Mouse (Mus musculus) CH12.LX (cell line): ENCODE measurements around the gene Spag6. TPM values are rescaled to one million over a fixed set of nuclear protein-coding genes. Genes with fewer than 3 reads are reported as not detected.

Source experiments
- DNase-seq: peaks from one replicate; pipeline ENCODE4 v3.0.0-alpha.2; 2013; ENCODE audit errors: extremely low read depth
- H3K27ac ChIP-seq: 2 replicates; pipeline ENCODE4 v1.5.1; 2012; ENCODE audit warnings: low read depth, mild to moderate bottlenecking, control low read depth, moderate library complexity; ENCODE audit not compliant: insufficient read depth
- H3K27me3 ChIP-seq: replicated peaks from 2 replicates; pipeline ENCODE3; 2012; ENCODE audit warnings: inconsistent platforms
- H3K36me3 ChIP-seq, 2 experiments: replicated peaks in 1 of 2; 2 replicates each; pipeline versions ENCODE3 to v1.6.1; 2012; ENCODE audit warnings: inconsistent platforms in 1 of 2, low read length in 1 of 2, mild to moderate bottlenecking in 1 of 2, mixed read lengths in 1 of 2, moderate library complexity in 1 of 2; ENCODE audit not compliant: control insufficient read depth in 1 of 2, insufficient read depth in 1 of 2
- H3K4me1 ChIP-seq, 2 experiments: 2 replicates each; pipeline ENCODE4 v1.6.1; 2012; ENCODE audit warnings: inconsistent platforms in 1 of 2, moderate library complexity in 1 of 2; ENCODE audit not compliant: insufficient read depth in 2 of 2, control insufficient read depth in 1 of 2
- H3K4me2 ChIP-seq: 2 replicates; pipeline ENCODE4 v1.6.1; 2012; ENCODE audit warnings: low read depth, mild to moderate bottlenecking, control low read depth; ENCODE audit not compliant: poor library complexity, insufficient read depth, severe bottlenecking
- H3K4me3 ChIP-seq, 3 experiments: fragments of 150-350 bp in 1 of 3; sonication (generic) in 1 of 3; replicated peaks in 1 of 3; 2 replicates each; pipeline versions ENCODE3 to v1.5.1; 2011 to 2012; ENCODE audit warnings: low read depth in 2 of 3, low read length in 2 of 3, mild to moderate bottlenecking in 2 of 3, moderate library complexity in 2 of 3, control low read depth in 1 of 3, improper control_type of control experiment in 1 of 3, inconsistent platforms in 1 of 3, mixed read lengths in 1 of 3; ENCODE audit not compliant: poor library complexity in 1 of 3
- H3K79me2 ChIP-seq: replicated peaks from 2 replicates; pipeline ENCODE4 v1.6.1; 2012; ENCODE audit warnings: mild to moderate bottlenecking, moderate library complexity; ENCODE audit not compliant: control insufficient read depth, poor library complexity, insufficient read depth, severe bottlenecking; ENCODE audit errors: extremely low read depth
- H3K9ac ChIP-seq: 2 replicates; pipeline ENCODE4 v1.6.1; 2012; ENCODE audit warnings: low read depth, mild to moderate bottlenecking, control low read depth, moderate library complexity; ENCODE audit not compliant: insufficient read depth
- H3K9me3 ChIP-seq: replicated peaks from 2 replicates; pipeline ENCODE3; 2012; ENCODE audit warnings: low read length, inconsistent platforms, mixed read lengths
- CHD1 ChIP-seq: IDR thresholded peaks from 2 replicates; pipeline ENCODE4 v1.6.1; 2012; ENCODE audit warnings: low read depth, low read length, improper control_type of control experiment, inconsistent platforms
- CTCF ChIP-seq, 2 experiments: IDR thresholded peaks in 1 of 2; conservative IDR thresholded peaks in 1 of 2; 2 replicates each; pipeline ENCODE4 v1.5.1; 2011 to 2012; ENCODE audit warnings: low read depth in 2 of 2, low read length in 2 of 2, improper control_type of control experiment in 1 of 2, inconsistent platforms in 1 of 2, mild to moderate bottlenecking in 1 of 2, moderate library complexity in 1 of 2
- E2F4 ChIP-seq: IDR thresholded peaks from 2 replicates; pipeline ENCODE4 v1.6.1; 2011; ENCODE audit warnings: low read depth, low read length, improper control_type of control experiment; ENCODE audit not compliant: insufficient replicate concordance
- EP300 ChIP-seq: IDR thresholded peaks from 2 replicates; pipeline ENCODE4 v1.6.1; 2011; ENCODE audit warnings: low read length, improper control_type of control experiment
- MAZ ChIP-seq: IDR thresholded peaks from 2 replicates; pipeline ENCODE4 v1.6.1; 2012; ENCODE audit warnings: low read depth, mild to moderate bottlenecking, inconsistent platforms, low read length, improper control_type of control experiment, moderate library complexity
- NRF1 ChIP-seq: IDR thresholded peaks from 2 replicates; pipeline ENCODE4 v1.6.1; 2014; ENCODE audit warnings: low read depth, mild to moderate bottlenecking, inconsistent platforms, low read length, improper control_type of control experiment, moderate library complexity
- RAD21 ChIP-seq: IDR thresholded peaks from 2 replicates; pipeline ENCODE4 v1.6.1; 2011; ENCODE audit warnings: low read depth, mild to moderate bottlenecking, low read length, improper control_type of control experiment, moderate library complexity
- SMC3 ChIP-seq: IDR thresholded peaks from 2 replicates; pipeline ENCODE4 v1.6.1; 2011; ENCODE audit warnings: low read depth, low read length, improper control_type of control experiment
- ZNF384 ChIP-seq: IDR thresholded peaks from 2 replicates; pipeline ENCODE4 v1.6.1; 2012; ENCODE audit warnings: low read depth, low read length, improper control_type of control experiment, inconsistent platforms
- dilution Hi-C: fragments of 300-500 bp; cut with MboI; formaldehyde crosslinking; loops from 2 replicates; pipeline ENCODE4 v1.14.3; 2020; ENCODE audit warnings: low sequenced_read_pairs; ENCODE audit not compliant: extremely low pct_unique_long_range_greater_than_20kb, extremely low pct_ligation_motif_present
- in situ Hi-C: fragments of 300-500 bp; cut with MboI; formaldehyde crosslinking; loops from 3 replicates; pipeline ENCODE4 v1.14.3; 2019; ENCODE audit warnings: low sequenced_read_pairs, low pct_ligation_motif_present, low pct_unique_long_range_greater_than_20kb, mixed read lengths
- polyA plus RNA-seq: library from polyadenylated mRNA; unstranded; fragments of >175 nt; gene quantifications from 2 replicates; pipeline ENCODE4 v1.2.1, GENCODE M21; 2012; ENCODE audit warnings: low read depth; ENCODE audit not compliant: insufficient read length
- total RNA-seq, 2 experiments: library from RNA; depleted of rRNA; stranded (reverse); fragments of 300-350 nt in 1 of 2; fragments of >200 nt in 1 of 2; gene quantifications; 2 replicates each; pipeline ENCODE4 v1.2.3; 2012 to 2014

Spag6 gene
- total and polyA plus RNA-seq, 3 experiments: 0.34 TPM; not detected in 2

GRCm38 (mm10) chr2:18756144-18756543, 62.3 kb downstream of the Spag6 start:
- Histone ChIP-seq H3K4me2 (no peak overlapping the region), H3K79me2 (no peaks in the 10 kb centered on the region), H3K4me3 (no peak overlapping the region), H3K27me3 (no peaks in the 10 kb centered on the region), H3K9me3 (no peaks in the 10 kb centered on the region), H3K4me1 (no peaks in the 10 kb centered on the region), H3K36me3 (peaks cover 0 to 2% of the 10 kb centered on the region in 2 experiments), H3K27ac (no peak overlapping the region), H3K9ac (no peak overlapping the region)
- TF ChIP-seq RAD21 (peak; percentile 61), E2F4 (no peak), SMC3 (peak; percentile 43), MAZ (no peak), CTCF (conservative IDR thresholded peaks at IDR 0.05 in 1 of 2, IDR thresholded peaks at IDR 0.05 in 1 of 2; ENCODE audit: low read depth in 2 of 2, low read length in 2 of 2) (peak in 1 of 2 experiments; percentile 57; a peak in 2 of 4 replicates)
- peak; percentile 35 for DNase-seq
- dilution Hi-C loops (no loop called here), in situ Hi-C loops (no loop called here)

- H3K36me3 ChIP-seq: no peaks in the 10 kb centered on the region
- H3K27ac ChIP-seq: no peak overlapping the region
- no peak overlapping the region for H3K4me2 ChIP-seq
- in situ Hi-C loops: no loop called here
- no peaks in the 10 kb centered on the region for H3K79me2 ChIP-seq
- peaks cover 0 to 9% of the 10 kb centered on the region in 2 experiments; a peak in 2 of 4 replicates for H3K4me1 ChIP-seq
- no peak overlapping the region for H3K4me3 ChIP-seq
- H3K9me3 ChIP-seq: no peaks in the 10 kb centered on the region
- no peak overlapping the region for H3K9ac ChIP-seq
- TF ChIP-seq CHD1 (no peak), SMC3 (no peak), CTCF (conservative IDR thresholded peaks at IDR 0.05 in 1 of 2, IDR thresholded peaks at IDR 0.05 in 1 of 2; ENCODE audit: low read depth in 2 of 2, low read length in 2 of 2) (no peak)
- no peaks in the 10 kb centered on the region for H3K27me3 ChIP-seq
- dilution Hi-C loops: no loop called here
- DNase-seq: no peak
Observed at GRCm38 (mm10) chr2:18764846-18765245, 71.0 kb downstream of the Spag6 start.

GRCm38 (mm10) chr2:18765481-18766249, 71.8 kb downstream of the Spag6 start:
- H3K27ac ChIP-seq: no peak overlapping the region
- peak overlapping the region; percentile 61 for H3K9ac ChIP-seq
- H3K4me3 ChIP-seq: peak overlapping the region; percentile 45 to 76 (median 46)
- DNase-seq: no peak
- H3K36me3 ChIP-seq: no peaks in the 10 kb centered on the region
- TF ChIP-seq ZNF384 (peak; percentile 24; the same call in 1 of the 2 replicates), EP300 (no peak), NRF1 (no peak), E2F4 (no peak)
- in situ Hi-C loops (no loop called here), dilution Hi-C loops (no loop called here)
- H3K27me3 ChIP-seq: no peaks in the 10 kb centered on the region
- H3K79me2 ChIP-seq: no peaks in the 10 kb centered on the region
- H3K4me1 ChIP-seq: peaks cover 0 to 9% of the 10 kb centered on the region in 2 experiments; a peak in 2 of 4 replicates
- no peaks in the 10 kb centered on the region for H3K9me3 ChIP-seq
- H3K4me2 ChIP-seq: peak overlapping the region; percentile 97
